Mouse (Mus musculus) embryo, embryonic 10.5 days (tissue): ENCODE results near the gene Hacd1.
"Not testable (repeated sequence)": the region's sequence is repeated elsewhere in the genome, so short reads cannot be mapped to it uniquely, and the experiment has no call there.

Source experiments
- DNase-seq: peaks from one replicate; pipeline ENCODE4 v3.0.0-alpha.2; 2015; ENCODE audit warnings: low spot score

The Hacd1 gene

DNA sequence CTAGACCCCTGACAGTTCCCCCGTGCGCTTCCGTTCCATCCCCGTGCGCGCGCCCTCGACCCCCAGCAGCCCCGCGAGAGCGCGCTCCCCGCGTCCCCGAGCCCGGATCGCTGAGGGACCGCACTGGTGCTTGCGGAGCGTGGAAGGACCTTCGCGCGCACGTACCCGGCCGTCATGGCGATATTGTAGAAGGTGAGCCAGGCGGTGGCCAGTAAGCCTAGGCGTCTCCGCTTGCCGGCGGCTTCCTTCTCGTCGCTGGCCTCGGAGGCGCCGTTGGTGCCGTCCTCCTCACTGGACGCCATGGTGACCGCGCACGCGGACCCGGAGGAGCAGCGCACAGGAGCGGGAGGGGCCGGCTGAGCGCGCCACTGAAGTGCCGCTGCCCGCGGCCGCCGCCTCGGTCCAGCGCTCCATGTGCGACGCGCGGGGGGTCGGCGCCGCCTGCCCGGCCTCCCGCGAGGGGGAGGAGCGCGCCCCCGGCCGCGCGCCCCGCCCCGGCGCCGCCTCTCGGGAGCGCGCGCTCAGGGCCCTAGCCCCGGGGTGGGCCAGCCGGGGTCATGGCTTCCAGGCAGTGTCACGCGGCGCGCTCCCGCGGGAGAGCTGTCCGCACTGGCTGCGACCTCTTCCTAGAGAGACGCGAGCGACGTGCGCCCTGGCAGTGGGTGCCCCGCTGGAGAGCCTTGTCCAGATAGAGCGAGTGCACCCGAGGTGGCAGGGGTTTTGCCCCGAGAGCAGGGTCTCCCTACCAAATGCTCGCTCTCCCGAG lies at the start of gene Hacd1:
Gene Hacd1 (minus strand): TSS at position 570 of the 766 bp plus-strand sequence.
- peak; percentile 83 for DNase-seq

- no peak for DNase-seq
Observed at GRCm38 (mm10) chr2:14103924-14104323, 48.0 kb upstream of the Hacd1 start.

- no peak for DNase-seq
Observed at GRCm38 (mm10) chr2:14102603-14103002, 46.7 kb upstream of the Hacd1 start.

DNA sequence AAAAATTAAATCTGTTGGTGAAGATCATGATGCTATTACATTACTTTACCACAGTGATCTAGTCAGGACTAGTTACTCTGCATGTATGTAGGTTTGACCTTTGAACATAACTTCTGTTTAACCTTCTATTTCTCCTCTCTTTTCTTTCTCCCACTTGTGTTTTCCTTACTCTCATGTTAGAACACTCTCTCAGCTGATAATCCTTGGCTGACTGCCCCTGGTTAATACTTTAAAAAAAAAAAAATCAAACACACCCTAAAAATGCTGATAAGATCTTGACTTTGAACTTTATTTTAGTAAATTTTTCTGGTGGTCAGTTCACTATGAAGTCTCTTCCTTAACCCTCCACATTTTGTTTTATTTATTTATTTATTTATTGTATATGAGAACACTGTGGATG lies 44.6 kb upstream of the Hacd1 start:
- no peak for DNase-seq

DNA sequence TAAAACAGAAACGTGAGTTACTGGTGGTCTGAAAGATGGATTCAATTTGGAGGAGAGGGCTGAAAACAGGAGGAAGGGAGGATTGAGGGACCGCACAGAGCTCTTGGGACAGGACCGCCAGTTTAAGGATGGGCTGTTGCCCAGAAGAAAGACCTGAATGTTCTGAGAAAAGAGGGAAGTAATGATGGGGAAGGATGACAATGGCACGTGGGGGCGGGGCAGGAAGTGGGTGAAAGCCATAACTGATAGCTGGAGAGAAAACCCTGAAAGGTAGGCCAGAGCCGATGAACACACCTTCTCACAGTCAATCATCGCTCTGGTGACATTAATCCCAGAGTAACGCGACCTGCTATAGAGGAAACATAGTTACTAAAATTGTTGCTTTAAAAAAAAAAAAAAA lies 22.6 kb upstream of the Hacd1 start:
- DNase-seq = not testable (repeated sequence)

GRCm38 (mm10) chr2:14074221-14074901 lies 18.4 kb upstream of the Hacd1 start:
- DNase-seq = peak; percentile 66

GRCm38 (mm10) chr2:14073362-14074220 lies 17.7 kb upstream of the Hacd1 start, which contains the start of gene Stam:
Gene Stam (plus strand): TSS chr2:14074098.
- peak; percentile 91 for DNase-seq

DNA sequence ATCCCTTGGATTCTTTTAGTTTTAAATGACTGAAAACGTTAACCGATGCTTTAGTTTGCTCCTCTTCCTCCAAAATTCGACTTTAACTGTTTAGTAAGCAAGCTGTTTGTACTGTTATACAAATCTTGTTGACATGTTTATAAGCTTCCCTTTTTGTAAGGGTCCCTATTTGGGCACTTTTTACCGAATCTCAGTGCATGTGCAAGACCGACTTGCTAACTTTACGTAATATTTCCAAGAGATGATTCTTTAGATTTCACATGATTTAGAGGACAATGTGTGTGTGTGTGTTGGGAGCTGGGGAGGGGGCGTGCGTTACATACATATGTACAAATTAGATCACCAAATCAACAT lies 17.1 kb upstream of the Hacd1 start:
- peak; percentile 15 for DNase-seq

DNA sequence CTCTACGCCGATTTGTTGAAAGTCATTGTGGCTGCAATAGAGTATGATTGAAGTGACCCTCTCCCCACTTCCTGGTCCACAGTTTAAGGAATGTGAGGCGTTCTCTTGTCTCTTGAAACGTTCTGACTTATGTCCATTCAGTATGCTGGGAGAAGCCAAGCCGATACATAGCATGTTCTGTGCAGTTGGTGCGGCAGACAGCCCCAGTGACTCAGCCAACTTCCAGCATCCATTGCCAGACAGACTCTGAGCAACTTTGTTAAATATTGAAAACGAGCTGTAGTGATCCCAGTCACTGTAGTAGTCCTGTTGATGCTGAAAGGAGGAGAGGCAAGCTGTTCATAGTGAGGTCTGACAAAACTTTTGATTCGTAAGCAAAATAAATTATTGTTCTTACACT lies 14.5 kb upstream of the Hacd1 start:
- no peak for DNase-seq

GRCm38 (mm10) chr2:14069027-14069426 lies 13.1 kb upstream of the Hacd1 start:
- no peak for DNase-seq

GRCm38 (mm10) chr2:14065704-14066650 lies 10.0 kb upstream of the Hacd1 start:
- DNase-seq = no peak

DNA sequence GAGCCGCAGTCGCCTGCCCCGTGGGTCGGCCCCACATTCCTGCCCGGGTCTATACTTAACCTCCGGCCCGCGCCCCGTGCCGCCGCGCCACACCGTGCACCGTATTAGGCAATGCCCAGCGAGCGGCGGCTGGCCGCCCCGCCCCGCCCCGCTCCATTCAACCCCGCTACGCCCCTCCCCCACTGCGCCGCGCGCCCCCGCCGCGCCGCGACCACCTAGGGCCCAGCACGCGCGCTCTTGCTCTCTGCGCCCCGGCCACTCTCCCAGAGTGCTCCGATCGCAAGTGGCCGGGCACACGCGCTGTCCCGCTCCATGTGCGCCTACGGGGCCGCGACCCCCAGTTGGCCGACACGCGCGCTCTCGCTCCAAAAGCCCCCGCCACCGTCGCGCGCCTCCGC lies 768 bp downstream of the Hacd1 start:
- DNase-seq = peak; percentile 91

DNA sequence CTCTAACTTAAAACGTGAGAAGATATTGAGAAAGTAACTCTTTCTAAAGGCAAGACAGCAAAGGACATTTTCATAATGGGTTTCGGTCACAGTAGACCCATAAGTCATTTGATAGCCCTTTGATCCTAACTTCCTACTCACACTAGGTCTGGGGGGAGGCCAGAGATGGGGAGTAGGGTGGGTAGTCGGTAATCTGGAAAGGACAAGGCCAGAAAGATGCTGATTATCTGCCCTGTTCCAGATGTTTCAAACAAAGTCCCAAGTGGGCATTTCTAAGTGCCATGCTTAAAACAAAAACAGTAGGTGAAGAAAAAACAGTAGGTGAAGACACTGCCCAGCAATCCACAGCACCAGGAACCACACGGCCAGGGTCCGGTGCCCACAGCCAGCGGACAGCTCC lies 1.2 kb downstream of the Hacd1 start:
- peak; percentile 60 for DNase-seq

DNA sequence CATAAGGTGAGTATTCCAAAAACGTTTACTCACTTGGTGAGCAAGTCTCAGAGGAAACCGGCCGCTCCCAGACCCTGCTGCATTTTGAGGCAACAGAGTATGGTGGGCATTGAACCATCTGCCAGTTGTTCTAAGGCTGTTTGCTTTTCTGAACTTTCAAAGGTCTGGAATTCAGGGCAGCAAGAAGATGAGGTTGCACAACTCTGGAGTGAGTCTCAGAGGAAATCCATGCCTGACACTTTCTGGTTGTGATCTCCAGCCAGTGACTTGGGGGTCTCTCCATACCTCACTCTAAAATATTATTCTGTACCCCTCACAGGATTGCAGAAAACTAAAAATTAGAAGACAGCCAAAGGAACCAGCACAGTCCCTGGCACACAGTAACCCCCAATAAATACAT lies 1.8 kb downstream of the Hacd1 start:
- no peak for DNase-seq

DNA sequence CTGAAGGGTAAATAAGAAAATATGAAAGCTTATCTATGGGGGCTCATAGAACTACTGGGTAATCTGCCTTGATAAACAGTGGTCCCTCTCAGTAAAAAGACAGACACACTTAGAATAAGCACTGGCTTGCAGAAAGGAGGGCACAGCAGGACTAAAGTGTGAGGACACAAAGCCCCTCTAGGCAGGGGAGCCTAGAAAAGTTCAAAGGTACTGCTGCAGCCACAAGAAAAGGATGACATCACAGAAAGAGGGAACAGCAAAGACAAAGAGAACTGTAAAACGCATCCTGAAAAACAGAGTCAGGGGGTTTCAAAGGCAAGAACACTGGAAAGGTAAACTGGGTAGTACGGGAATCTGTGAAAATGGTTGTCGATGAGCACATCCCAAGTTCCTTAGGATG lies 2.3 kb downstream of the Hacd1 start:
- no peak for DNase-seq

DNA sequence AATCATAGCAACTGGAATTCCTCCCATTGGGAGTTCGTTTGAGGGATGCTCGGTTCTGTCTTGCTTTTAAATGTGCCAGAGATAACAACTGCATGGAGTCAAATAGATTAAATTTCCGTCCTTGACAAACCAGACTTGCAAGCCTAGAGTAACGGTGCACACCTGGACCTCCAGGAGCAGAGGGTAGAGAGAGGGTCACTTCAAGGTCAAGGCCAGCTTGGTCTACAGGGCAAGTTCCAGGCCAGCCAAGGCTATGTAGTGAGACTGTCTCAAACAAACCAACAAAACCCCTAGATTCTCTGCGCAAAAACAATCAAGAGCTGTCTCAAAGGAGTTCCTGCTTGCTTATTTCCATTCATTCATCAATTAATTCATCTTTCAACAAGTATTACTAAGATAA lies 7.1 kb downstream of the Hacd1 start:
- no peak for DNase-seq

DNA sequence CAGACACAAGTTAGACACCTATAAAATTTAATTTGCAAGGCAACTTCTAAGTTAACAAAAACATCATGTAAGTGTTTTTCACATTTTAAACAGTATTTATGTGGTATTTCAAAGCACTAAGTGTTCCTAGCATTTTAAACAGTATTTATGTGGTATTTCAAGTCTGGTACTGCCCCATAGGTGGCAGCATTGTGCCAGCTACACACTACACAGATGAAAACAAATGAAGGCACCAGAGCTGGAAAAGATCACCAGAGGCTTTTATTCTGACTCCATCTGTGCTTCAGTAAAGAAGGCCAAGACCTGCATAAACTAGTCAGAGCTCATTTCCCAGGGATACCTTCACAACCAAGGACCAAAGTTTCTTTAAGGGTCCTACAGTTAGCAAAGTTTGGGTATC lies 7.6 kb downstream of the Hacd1 start:
- DNase-seq = peak; percentile 86

DNA sequence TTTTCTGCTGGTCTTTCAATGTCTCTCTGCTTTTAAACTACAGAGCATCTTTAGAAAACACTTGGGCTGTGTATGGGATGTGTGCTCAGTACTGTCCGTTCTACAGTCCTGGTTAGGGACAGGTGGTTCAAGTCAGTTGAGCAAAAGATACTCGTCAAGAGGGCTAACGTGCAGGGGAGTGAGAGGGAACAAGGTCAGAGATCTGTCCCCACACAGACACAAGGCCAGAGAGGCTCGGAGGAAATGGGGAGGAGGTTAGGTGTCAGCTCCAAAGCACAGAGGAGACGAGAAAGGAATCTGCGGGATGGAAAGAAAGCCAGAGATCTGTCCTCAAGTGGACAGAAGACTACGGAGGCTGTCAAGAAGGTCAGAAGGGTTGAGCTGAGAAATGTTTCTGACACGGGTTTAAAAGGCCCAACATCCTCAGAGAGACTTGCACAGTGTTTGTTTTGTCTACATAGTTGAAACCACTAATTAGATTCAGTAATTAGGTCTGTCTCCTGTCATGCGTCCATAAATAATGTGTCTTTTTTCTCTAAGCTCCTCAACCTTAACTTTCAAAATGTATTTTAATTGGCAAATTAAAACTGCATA lies 12.3 kb downstream of the Hacd1 start:
- DNase-seq = no peak

DNA sequence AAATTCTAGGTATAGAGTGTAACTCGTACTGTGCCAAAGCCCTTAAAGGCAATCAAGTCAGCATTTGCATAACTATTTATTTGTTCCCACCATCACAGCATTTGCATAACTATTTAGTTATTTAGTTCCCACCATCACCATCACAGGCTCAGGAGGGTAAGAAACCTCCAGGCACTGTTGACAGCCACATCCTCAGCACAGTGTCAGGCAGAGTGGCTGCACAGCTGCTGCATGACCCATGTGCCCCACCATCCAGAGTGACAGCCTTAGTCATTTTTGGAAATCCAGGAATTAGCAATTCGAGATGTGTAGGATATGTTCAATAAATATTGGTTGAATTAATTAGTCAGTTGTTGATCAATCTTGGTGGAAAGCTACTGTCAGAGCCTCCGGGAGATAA lies 12.9 kb downstream of the Hacd1 start:
- DNase-seq = no peak

DNA sequence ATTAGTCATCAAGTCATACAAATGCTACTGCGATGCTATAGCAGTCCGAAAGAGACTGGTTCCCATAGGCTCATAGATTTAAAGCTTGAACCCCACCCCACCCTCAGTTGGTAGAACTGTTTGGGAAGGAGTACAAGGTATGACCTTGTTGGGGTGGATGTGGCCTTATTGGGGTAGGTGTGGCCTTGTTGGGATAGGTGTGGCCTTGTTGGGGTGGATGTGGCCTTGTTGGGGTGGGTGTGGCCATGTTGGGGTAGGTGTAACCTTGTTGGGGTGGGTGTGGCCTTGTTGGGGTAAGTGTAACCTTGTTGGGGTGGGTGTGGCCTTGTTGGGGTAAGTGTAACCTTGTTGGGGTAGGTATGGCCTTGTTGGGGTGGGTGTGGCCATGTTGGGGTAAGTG lies 14.7 kb downstream of the Hacd1 start:
- no peak for DNase-seq

DNA sequence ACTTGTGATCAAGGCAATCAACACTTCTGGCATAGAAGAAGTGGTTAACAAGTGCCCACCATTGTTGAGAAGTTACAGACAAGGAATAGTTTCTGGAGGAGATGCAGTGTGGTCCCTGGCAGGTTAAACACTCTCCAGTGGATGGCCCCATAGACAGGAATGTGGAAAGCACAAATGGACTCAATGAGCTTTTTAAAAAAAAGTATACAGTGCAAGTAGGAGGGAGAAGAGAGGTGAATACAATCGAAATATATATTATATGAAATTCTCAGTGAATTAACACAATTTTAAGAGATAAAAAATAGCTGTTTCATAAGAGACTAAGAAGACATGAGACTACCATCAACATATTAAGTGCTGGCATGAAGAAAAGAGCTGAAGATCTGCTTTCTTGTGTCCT lies 36.7 kb downstream of the Hacd1 start:
- DNase-seq = no peak
